Mouse (Mus musculus) G1E-ER4 (cell line): ENCODE results near the gene Wfdc17. TPM values are rescaled to one million over a fixed set of nuclear protein-coding genes. Genes with fewer than 3 reads are reported as not detected.

Source experiments
- GATA1 ChIP-seq: IDR thresholded peaks from one replicate; pipeline ENCODE4 v1.8.0; 2012; ENCODE audit warnings: low read length, inconsistent platforms
- polyA plus RNA-seq: library from polyadenylated mRNA; stranded (reverse); fragments of >175 nt; gene quantifications from 2 replicates; pipeline ENCODE4 v1.2.3, GENCODE M21; 2012

Gene Wfdc17
- polyA plus RNA-seq, result not detected in 2 replicates

DNA sequence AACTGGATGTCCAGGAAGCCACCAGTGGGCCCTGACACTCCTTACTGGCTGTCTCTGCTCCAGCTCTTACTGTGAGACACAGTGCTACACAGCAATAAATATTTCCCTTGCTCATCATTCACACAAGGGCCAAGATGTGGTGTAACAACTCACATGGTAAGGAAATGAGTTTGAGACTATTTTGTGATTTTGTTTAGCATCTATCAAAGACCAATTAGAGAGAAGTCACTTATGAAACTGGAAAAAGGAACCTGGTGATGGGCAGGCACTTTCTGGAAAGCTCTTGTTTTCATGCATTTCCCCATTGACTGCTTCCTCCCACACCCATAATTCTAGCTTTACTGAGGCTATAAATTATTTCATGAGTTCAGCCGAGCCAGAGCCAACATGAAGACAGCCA is at the start of gene Wfdc17:
TSS of gene Wfdc17 (plus strand) at position 287 of the 400 bp plus-strand sequence.
- no peak for TF ChIP-seq GATA1

- no peak for TF ChIP-seq GATA1
Measured at GRCm38 (mm10) chr11:83654606-83655005, 49.2 kb upstream of the Wfdc17 start.

GRCm38 (mm10) chr11:83657508-83657907 is 46.3 kb upstream of the Wfdc17 start:
- TF ChIP-seq GATA1, result no peak

DNA sequence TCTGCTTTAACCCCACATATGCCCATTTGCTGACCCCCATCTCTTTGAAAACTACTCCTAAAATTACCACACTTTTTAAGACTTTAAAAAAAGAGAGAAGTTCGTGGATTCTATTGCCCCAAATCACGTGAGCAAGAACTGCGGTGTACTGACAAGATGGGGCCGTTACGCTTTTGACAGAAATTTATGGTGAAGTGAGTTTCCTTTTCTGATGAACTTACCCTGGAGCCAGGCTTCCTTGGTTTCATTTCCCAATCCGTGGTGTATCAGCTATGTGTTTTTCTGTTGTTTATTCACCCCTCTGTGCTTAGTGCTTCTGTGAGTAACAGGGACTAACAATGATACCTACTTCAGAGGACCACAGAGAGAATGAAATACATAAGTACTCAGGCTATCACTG is 45.0 kb upstream of the Wfdc17 start:
- TF ChIP-seq GATA1, result no peak

- TF ChIP-seq GATA1, result no peak
Measured at GRCm38 (mm10) chr11:83662204-83662603, 41.6 kb upstream of the Wfdc17 start, which contains the start of gene Ccl4. Gene Ccl4, plus strand, starts transcription at chr11:83662584.

GRCm38 (mm10) chr11:83663532-83663931 is 40.3 kb upstream of the Wfdc17 start:
- no peak for TF ChIP-seq GATA1

- no peak for TF ChIP-seq GATA1
Measured at GRCm38 (mm10) chr11:83671743-83672142, 32.0 kb upstream of the Wfdc17 start.

DNA sequence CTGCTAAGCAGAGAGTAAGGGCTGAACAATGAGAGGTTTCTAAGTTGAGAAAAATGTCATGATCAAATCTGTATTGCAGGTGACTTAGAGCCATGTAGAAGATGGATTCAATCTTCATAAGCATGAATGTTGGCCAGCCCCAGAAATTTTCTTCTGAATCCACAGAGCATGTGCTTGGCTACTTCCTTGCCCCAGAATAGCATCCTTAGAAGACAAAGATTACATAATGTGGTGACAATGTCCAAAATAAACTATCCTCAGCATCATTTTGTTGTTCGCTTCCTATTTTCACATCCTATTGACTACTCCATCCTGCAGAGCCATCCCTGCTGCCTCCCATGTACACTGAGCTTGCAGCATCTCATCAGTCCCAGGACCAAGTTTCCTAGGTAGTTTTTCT is 28.1 kb upstream of the Wfdc17 start:
- no peak for TF ChIP-seq GATA1

DNA sequence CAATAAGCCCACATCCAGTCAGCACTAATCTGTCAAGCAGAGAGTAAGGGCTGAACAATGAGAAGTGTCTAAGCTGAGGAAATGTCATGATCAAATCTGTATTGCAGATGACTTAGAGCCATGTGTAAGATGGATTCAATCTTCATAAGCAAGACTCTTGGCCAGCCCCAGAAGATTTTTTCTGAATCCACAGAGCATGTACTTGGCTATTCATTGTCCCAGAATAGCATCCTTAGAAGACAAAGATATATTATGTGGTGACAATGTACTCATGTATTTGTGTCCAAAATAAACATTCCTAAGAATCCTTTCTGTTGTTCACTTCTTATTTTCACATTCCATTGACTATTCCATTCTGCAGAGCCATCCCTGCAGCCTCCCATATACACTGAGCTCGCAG is 13.9 kb upstream of the Wfdc17 start:
- TF ChIP-seq GATA1, result no peak

- no peak for TF ChIP-seq GATA1
Measured at GRCm38 (mm10) chr11:83692008-83692407, 11.8 kb upstream of the Wfdc17 start.

- no peak for TF ChIP-seq GATA1
Measured at GRCm38 (mm10) chr11:83708715-83709114, 4.9 kb downstream of the Wfdc17 start, which contains the start of gene Wfdc18. Gene Wfdc18, plus strand, starts transcription at chr11:83709015.

- TF ChIP-seq GATA1, result no peak
Measured at GRCm38 (mm10) chr11:83709683-83710082, 5.9 kb downstream of the Wfdc17 start.

GRCm38 (mm10) chr11:83712671-83713070 is 8.9 kb downstream of the Wfdc17 start:
- TF ChIP-seq GATA1, result no peak

- no peak for TF ChIP-seq GATA1
Measured at GRCm38 (mm10) chr11:83713925-83714324, 10.1 kb downstream of the Wfdc17 start.

DNA sequence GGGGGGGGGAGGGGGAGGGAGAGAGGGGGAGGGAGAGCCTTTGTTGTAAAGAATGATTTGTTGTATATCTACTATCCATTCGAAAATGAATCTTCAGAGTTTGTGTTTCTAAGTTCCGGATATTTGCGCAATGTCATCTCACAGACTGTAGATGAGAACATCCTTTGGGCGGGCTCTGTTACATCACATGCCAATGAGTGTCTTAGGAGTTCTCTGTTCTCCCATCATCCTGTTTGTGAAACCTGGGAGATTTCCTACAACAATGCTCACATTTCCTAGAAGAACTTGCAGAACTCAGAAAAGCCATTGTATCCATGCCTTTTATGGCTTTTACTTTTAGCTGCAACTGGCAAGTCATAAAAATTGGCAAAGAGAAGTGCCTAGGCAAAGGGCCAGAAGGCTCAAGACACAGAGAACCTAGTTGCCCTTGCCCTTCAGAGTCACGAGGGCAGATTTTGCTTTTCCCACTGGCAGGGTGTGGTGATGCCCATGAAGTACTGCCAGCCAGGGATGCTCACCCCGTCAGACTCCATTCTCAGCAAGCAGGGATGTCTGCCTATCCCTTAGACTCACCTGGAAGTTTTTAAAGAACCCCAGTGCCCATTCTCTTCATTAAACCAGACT is 13.4 kb downstream of the Wfdc17 start:
- no peak for TF ChIP-seq GATA1

- TF ChIP-seq GATA1, result no peak
Measured at GRCm38 (mm10) chr11:83720766-83721165, 17.0 kb downstream of the Wfdc17 start.

GRCm38 (mm10) chr11:83728757-83729432 is 25.1 kb downstream of the Wfdc17 start:
- no peak for TF ChIP-seq GATA1
